Mouse (Mus musculus): Measurements from ENCODE around the gene Zc3h12a. TPM values are rescaled to one million over a fixed set of nuclear protein-coding genes. Genes with fewer than 3 reads are reported as not detected.

The Zc3h12a gene
- polyA plus RNA-seq, 1 experiment from 2014 or later, result 1.1 TPM

DNA sequence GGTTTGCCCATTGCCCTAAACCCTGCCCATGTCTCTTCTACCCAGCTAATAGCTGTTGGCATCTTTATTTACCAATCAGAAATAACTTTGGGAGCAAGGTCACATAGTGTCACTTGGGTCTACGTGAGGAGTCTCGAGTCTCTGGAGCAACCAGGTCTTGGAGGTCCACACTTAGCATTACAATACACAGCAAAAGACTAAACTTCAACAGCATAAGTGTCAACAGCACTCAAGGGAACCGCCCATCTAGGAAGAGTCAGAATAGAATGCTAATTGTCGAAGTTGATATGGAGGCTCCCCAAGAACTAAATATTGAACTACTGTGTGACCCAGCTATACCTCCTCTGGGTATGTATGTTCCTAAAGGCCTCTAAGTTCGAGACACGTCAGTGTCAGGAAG lies 37.2 kb upstream of the Zc3h12a start:
- Histone ChIP-seq H3K27me3 (ENCODE audit: control insufficient read depth, insufficient read depth, low read length) (peaks cover 4% of the 10 kb centered on the region; the same call in 1 of the 2 replicates), H3K9me3 (replicated peaks; ENCODE audit: control insufficient read depth, low read length) (no peaks in the 10 kb centered on the region), H3K36me3 (ENCODE audit: control insufficient read depth, insufficient read depth, low read length) (no peaks in the 10 kb centered on the region), H3K4me2 (no peak overlapping the region), H3K27ac (ENCODE audit: low read depth, low read length) (no peak overlapping the region), H3K9ac (ENCODE audit: low read depth, low read length) (no peak overlapping the region), H3K4me1 (ENCODE audit: control insufficient read depth, insufficient read depth, low read length) (no peaks in the 10 kb centered on the region), H3K4me3 (ENCODE audit: low read depth, low read length) (no peak overlapping the region)
- no peak for ATAC-seq (replicated peaks; ENCODE audit: insufficient number of reproducible peaks, low FRiP score, low TSS enrichment)
- WGBS (ENCODE audit: insufficient replicate concordance), result 81% methylated on average over 6 of the region's 6 CpGs

DNA sequence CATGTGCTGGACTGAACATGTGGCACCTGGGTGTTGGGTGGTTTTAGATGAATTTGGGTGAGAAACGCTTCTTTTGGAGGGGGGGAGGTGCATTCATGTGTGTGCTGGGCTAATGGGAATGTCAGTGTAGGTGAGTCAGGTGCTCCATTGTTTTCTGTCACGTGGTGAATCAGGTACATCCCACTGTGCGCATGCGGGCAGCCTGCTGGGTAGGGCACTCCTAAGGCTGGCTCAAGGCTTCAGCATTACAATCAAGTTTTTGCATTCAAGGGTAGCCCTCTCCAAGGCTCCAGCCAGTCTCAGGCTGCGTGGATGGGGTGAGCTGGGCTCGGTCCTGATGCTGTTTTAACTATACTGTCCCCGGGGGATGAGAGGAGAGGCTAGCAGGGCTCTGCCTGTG lies 35.1 kb upstream of the Zc3h12a start:
- Histone ChIP-seq H3K27ac (ENCODE audit: low read depth, low read length) (no peak overlapping the region), H3K36me3 (ENCODE audit: control insufficient read depth, insufficient read depth, low read length) (no peaks in the 10 kb centered on the region), H3K27me3 (ENCODE audit: control insufficient read depth, insufficient read depth, low read length) (peaks cover 6% of the 10 kb centered on the region; the same call in 1 of the 2 replicates), H3K9ac (ENCODE audit: low read depth, low read length) (no peak overlapping the region), H3K4me2 (no peak overlapping the region), H3K4me1 (ENCODE audit: control insufficient read depth, insufficient read depth, low read length) (no peaks in the 10 kb centered on the region), H3K9me3 (replicated peaks; ENCODE audit: control insufficient read depth, low read length) (no peaks in the 10 kb centered on the region), H3K4me3 (ENCODE audit: low read depth, low read length) (no peak overlapping the region)
- 54% methylated on average over 7 of the region's 7 CpGs for WGBS (ENCODE audit: insufficient replicate concordance)
- ATAC-seq (replicated peaks; ENCODE audit: insufficient number of reproducible peaks, low FRiP score, low TSS enrichment), result no peak

DNA sequence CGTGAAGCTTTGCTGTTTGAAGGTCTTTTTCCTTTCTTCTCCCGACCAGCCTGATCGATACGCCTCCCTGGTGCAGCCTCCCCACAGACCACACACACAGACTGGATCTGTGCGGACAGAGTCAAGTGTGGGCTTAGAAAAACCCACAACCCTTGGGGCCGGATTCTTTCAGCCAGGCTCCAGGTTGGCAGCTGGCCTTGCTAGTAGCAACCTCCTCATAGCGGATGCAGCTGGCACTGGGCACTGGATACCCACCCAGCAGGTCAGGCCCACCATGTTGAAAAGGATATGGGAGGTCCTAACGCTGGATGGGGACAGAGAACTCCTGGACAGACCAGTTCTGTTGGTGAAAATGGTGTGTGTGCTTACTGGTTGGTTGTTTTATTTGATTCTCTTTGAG lies 33.8 kb upstream of the Zc3h12a start:
- no peak for ATAC-seq (replicated peaks; ENCODE audit: insufficient number of reproducible peaks, low FRiP score, low TSS enrichment)
- Histone ChIP-seq H3K36me3 (ENCODE audit: control insufficient read depth, insufficient read depth, low read length) (no peaks in the 10 kb centered on the region), H3K4me2 (no peak overlapping the region), H3K27me3 (ENCODE audit: control insufficient read depth, insufficient read depth, low read length) (peaks cover 8% of the 10 kb centered on the region; the same call in 1 of the 2 replicates), H3K4me1 (ENCODE audit: control insufficient read depth, insufficient read depth, low read length) (no peaks in the 10 kb centered on the region), H3K27ac (ENCODE audit: low read depth, low read length) (no peak overlapping the region), H3K9ac (ENCODE audit: low read depth, low read length) (no peak overlapping the region), H3K9me3 (replicated peaks; ENCODE audit: control insufficient read depth, low read length) (no peaks in the 10 kb centered on the region), H3K4me3 (ENCODE audit: low read depth, low read length) (no peak overlapping the region)
- WGBS (ENCODE audit: insufficient replicate concordance), result 59% methylated on average over 8 of the region's 8 CpGs

DNA sequence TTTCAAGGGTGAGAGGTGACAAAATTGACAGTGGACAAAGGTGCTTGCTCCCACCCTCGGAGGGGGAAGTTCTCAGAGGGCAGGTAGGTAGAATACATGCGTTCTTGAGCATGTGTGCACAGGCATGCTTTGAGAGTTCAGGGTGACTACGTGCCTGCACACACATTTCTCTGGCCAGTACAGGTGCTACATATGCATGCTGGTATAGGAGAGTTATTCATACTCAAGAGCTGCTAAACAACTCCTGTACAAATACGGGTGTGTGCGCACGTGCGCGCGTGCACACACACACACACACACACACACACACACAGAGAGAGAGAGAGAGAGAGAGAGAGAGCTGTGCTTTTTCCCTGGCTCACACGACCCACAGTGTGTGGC lies 33.3 kb upstream of the Zc3h12a start:
- H3K4me2 ChIP-seq, result no peak overlapping the region
- H3K27ac ChIP-seq (ENCODE audit: low read depth, low read length), result no peak overlapping the region
- WGBS (ENCODE audit: insufficient replicate concordance), result 68% methylated on average over 10 of the region's 10 CpGs
- H3K4me1 ChIP-seq (ENCODE audit: control insufficient read depth, insufficient read depth, low read length), result no peaks in the 10 kb centered on the region
- ATAC-seq (replicated peaks; ENCODE audit: insufficient number of reproducible peaks, low FRiP score, low TSS enrichment), result no peak
- H3K36me3 ChIP-seq (ENCODE audit: control insufficient read depth, insufficient read depth, low read length), result no peaks in the 10 kb centered on the region
- no peak overlapping the region for H3K4me3 ChIP-seq (ENCODE audit: low read depth, low read length)
- peaks cover 8% of the 10 kb centered on the region; the same call in 1 of the 2 replicates for H3K27me3 ChIP-seq (ENCODE audit: control insufficient read depth, insufficient read depth, low read length)
- H3K9me3 ChIP-seq (replicated peaks; ENCODE audit: control insufficient read depth, low read length), result no peaks in the 10 kb centered on the region
- no peak overlapping the region for H3K9ac ChIP-seq (ENCODE audit: low read depth, low read length)

DNA sequence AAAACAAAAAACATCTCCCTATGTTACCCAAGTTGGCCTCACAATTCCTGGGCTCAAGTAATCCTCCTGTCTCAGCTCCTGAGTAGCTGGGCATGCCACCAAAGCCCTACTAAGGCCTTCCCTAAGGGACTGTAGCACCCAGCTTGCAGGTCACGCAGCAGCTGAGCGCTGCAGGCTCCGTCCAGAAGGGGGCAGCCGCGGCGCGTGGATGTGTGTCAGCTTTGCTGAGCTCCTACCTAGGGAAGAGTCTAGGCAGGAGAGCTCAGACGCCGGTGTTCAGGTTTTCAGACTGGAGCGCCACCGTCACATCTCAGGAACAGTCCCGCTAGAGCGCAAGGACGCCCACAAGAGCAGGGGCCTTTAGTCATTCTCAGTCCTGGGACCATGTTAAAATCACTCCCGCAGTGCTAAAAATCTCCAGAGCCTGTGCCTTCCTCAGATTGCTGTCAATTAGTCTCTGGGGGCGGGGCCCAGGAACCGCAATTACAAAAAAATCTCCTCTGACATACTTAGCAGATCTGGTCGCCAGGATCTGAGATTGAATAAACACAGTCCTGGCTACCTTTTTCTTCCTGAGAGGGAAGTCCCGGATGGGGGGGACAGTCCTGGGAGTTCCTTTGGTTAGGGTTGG lies 32.8 kb upstream of the Zc3h12a start:
- WGBS (ENCODE audit: insufficient replicate concordance), result 9% methylated on average over 19 of the region's 19 CpGs
- Histone ChIP-seq H3K4me3 (ENCODE audit: low read depth, low read length) (no peak overlapping the region), H3K36me3 (ENCODE audit: control insufficient read depth, insufficient read depth, low read length) (no peaks in the 10 kb centered on the region), H3K9ac (ENCODE audit: low read depth, low read length) (no peak overlapping the region), H3K27ac (ENCODE audit: low read depth, low read length) (no peak overlapping the region), H3K9me3 (replicated peaks; ENCODE audit: control insufficient read depth, low read length) (no peaks in the 10 kb centered on the region), H3K4me1 (ENCODE audit: control insufficient read depth, insufficient read depth, low read length) (no peaks in the 10 kb centered on the region), H3K27me3 (ENCODE audit: control insufficient read depth, insufficient read depth, low read length) (peaks cover 8% of the 10 kb centered on the region; the same call in 1 of the 2 replicates), H3K4me2 (no peak overlapping the region)
- ATAC-seq (replicated peaks; ENCODE audit: insufficient number of reproducible peaks, low FRiP score, low TSS enrichment), result no peak

DNA sequence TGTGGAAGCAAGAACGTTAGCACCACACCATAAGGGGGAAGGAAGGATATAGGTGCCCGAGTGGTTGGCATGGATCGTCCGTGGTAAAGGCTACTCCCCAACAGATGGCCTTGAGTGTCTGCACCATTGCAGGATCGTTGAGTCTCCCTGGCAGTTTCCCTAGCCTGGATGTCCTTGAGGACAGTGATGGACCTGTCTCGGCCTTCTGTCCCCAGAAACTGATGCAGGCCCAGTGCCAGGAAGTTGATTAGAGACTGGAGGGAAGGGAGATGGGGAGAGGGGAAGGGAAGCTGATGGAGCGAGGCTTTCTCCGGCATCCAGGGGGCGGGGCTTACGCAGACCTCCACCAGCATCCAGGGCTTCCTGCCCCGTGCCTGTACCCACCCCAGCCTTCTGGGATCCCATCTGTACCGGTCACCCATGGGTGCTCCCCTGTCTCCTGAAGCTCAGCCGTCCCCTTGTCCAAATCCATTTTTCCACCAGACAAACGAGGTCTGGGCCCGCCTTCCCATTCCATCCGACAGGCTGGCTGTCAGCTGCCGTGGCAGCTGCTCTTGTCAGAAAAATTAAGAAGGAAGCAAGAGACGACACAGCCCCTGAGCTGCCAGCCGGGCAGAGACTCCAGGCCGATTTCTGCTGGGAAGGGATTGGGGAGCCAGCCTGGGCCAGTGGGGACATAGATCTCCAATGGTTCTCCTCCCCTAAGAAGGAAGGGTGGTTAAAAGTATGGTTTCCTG lies 31.1 kb upstream of the Zc3h12a start:
- H3K4me2 ChIP-seq, result no peak overlapping the region
- H3K27me3 ChIP-seq (ENCODE audit: control insufficient read depth, insufficient read depth, low read length), result peaks cover 8% of the 10 kb centered on the region; the same call in 1 of the 2 replicates
- WGBS (ENCODE audit: insufficient replicate concordance), result 58% methylated on average over 17 of the region's 20 CpGs
- no peaks in the 10 kb centered on the region for H3K9me3 ChIP-seq (replicated peaks; ENCODE audit: control insufficient read depth, low read length)
- H3K4me3 ChIP-seq (ENCODE audit: low read depth, low read length), result no peak overlapping the region
- H3K27ac ChIP-seq (ENCODE audit: low read depth, low read length), result no peak overlapping the region
- no peaks in the 10 kb centered on the region for H3K36me3 ChIP-seq (ENCODE audit: control insufficient read depth, insufficient read depth, low read length)
- no peak for ATAC-seq (replicated peaks; ENCODE audit: insufficient number of reproducible peaks, low FRiP score, low TSS enrichment)
- H3K4me1 ChIP-seq (ENCODE audit: control insufficient read depth, insufficient read depth, low read length), result no peaks in the 10 kb centered on the region
- no peak overlapping the region for H3K9ac ChIP-seq (ENCODE audit: low read depth, low read length)

DNA sequence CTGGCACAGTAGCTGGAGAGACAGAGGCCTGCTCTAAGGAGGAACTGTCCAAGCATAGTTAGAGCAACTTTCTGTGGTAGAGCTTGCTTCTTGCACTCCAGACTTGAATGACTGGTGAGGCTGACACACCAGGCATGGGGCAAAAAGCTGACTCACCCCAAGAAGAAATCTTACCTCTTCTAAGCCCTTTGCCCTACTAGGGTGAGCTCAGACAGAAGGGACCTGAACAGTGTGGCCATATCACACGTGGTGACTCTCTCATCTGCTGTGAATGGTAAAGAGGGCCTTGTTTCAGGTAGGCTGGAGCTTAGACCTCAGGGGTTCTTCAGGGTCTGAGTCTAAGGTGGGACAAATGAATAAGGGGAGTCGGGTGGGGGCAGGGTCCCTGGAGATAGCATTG lies 30.4 kb upstream of the Zc3h12a start:
- Histone ChIP-seq H3K4me1 (ENCODE audit: control insufficient read depth, insufficient read depth, low read length) (no peaks in the 10 kb centered on the region), H3K9me3 (replicated peaks; ENCODE audit: control insufficient read depth, low read length) (no peaks in the 10 kb centered on the region), H3K4me2 (no peak overlapping the region), H3K4me3 (ENCODE audit: low read depth, low read length) (no peak overlapping the region), H3K9ac (ENCODE audit: low read depth, low read length) (no peak overlapping the region), H3K27me3 (ENCODE audit: control insufficient read depth, insufficient read depth, low read length) (peaks cover 8% of the 10 kb centered on the region; the same call in 1 of the 2 replicates), H3K36me3 (ENCODE audit: control insufficient read depth, insufficient read depth, low read length) (no peaks in the 10 kb centered on the region), H3K27ac (ENCODE audit: low read depth, low read length) (no peak overlapping the region)
- 75% methylated on average over 2 of the region's 2 CpGs for WGBS (ENCODE audit: insufficient replicate concordance)
- ATAC-seq (replicated peaks; ENCODE audit: insufficient number of reproducible peaks, low FRiP score, low TSS enrichment), result no peak

DNA sequence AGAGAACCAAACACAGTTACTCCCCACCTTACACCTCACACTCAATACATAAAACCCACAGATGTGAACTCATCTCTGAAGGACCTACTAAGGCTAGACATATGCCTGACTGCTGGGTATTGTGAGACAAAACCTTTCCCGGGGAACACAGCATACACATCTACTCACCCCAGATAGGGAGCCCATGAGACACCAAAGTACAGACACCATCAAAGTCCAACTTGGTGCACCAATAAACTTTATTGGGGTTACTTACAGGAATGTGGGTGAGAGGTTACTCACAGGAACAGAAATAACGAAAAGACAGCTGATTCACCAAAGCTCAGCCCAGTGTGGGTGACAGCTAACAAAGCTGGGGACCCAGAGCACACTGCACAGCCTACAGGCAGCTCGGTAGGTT lies 29.7 kb upstream of the Zc3h12a start:
- H3K36me3 ChIP-seq (ENCODE audit: control insufficient read depth, insufficient read depth, low read length), result no peaks in the 10 kb centered on the region
- H3K4me2 ChIP-seq, result no peak overlapping the region
- no peak for ATAC-seq (replicated peaks; ENCODE audit: insufficient number of reproducible peaks, low FRiP score, low TSS enrichment)
- no peak overlapping the region for H3K27ac ChIP-seq (ENCODE audit: low read depth, low read length)
- H3K9ac ChIP-seq (ENCODE audit: low read depth, low read length), result no peak overlapping the region
- WGBS (ENCODE audit: insufficient replicate concordance), result 69% methylated on average over 3 of the region's 3 CpGs
- H3K27me3 ChIP-seq (ENCODE audit: control insufficient read depth, insufficient read depth, low read length), result peaks cover 8% of the 10 kb centered on the region; the same call in 1 of the 2 replicates
- no peaks in the 10 kb centered on the region for H3K4me1 ChIP-seq (ENCODE audit: control insufficient read depth, insufficient read depth, low read length)
- H3K9me3 ChIP-seq (replicated peaks; ENCODE audit: control insufficient read depth, low read length), result no peaks in the 10 kb centered on the region
- no peak overlapping the region for H3K4me3 ChIP-seq (ENCODE audit: low read depth, low read length)

DNA sequence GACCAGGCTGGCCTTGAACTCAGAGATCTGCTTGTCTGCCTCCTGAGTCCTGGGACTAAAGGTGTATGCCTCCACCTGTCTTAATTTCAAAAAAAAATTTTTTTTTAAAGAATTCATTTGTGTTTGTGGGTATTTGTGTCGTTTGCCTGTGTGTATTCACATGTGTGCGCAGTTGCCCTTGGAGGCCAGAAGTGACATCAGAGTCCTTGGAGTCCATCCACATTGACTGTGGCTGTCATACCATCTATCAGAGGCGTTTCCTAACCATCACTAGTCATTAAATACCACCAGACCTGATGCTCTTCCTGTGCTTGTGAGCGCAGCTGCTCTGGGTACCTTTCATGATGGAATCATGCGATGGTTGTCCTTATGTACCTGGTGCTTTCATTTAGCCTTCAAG lies 28.0 kb upstream of the Zc3h12a start:
- Histone ChIP-seq H3K36me3 (ENCODE audit: control insufficient read depth, insufficient read depth, low read length) (no peaks in the 10 kb centered on the region), H3K4me1 (ENCODE audit: control insufficient read depth, insufficient read depth, low read length) (no peaks in the 10 kb centered on the region), H3K27ac (ENCODE audit: low read depth, low read length) (no peak overlapping the region), H3K4me2 (no peak overlapping the region), H3K4me3 (ENCODE audit: low read depth, low read length) (no peak overlapping the region), H3K27me3 (ENCODE audit: control insufficient read depth, insufficient read depth, low read length) (peaks cover 9% of the 10 kb centered on the region), H3K9ac (ENCODE audit: low read depth, low read length) (no peak overlapping the region), H3K9me3 (replicated peaks; ENCODE audit: control insufficient read depth, low read length) (no peaks in the 10 kb centered on the region)
- 77% methylated on average over 5 of the region's 5 CpGs for WGBS (ENCODE audit: insufficient replicate concordance)
- ATAC-seq (replicated peaks; ENCODE audit: insufficient number of reproducible peaks, low FRiP score, low TSS enrichment), result no peak

All from heart, embryonic 11.5 days (tissue).